Mouse (Mus musculus) E14TG2a.4 (cell line): Measurements from ENCODE around the gene Majin.

Source experiments
- CTCF ChIP-seq: conservative IDR thresholded peaks from 2 replicates; pipeline ENCODE4 v1.5.1; 2014; ENCODE audit warnings: low read length
- NANOG ChIP-seq: IDR thresholded peaks from 2 replicates; pipeline ENCODE4 v1.6.1; 2014; ENCODE audit warnings: borderline replicate concordance, low read length, mixed read lengths

DNA sequence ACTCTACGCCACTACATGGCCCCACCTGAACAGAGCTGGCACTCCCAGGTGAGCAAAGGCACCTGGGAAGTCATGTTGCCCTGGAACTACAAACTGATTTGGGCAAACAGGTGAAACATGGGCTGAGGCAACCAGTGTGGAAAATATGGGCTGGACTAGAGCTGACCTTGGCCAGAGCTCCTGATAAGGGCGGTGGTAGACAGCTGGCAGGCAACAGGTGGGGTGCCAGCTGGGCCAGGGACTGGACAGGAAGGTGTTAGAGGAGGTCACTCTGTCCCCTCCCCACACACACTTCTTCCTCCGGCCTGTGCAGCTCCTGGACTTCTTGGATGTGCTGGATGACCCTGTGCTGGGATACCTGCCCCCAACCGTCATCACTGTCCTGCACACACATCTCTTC, 68.8 kb downstream of the Majin start:
- TF ChIP-seq CTCF, result no peak
- TF ChIP-seq NANOG, result no peak
